Mouse (Mus musculus) cerebellum, postnatal 10 days (tissue): ENCODE results near the gene Fmn2.

Experiments
- DNase-seq, 2 experiments: peaks; one replicate each; pipeline ENCODE4 v3.0.0; 2021; ENCODE audit warnings: mixed read lengths in 2 of 2

The Fmn2 gene

GRCm38 (mm10) chr1:174557841-174558240 is 56.2 kb downstream of the Fmn2 start:
- no peak for DNase-seq

GRCm38 (mm10) chr1:174558488-174558887 is 56.9 kb downstream of the Fmn2 start:
- no peak for DNase-seq

GRCm38 (mm10) chr1:174564561-174564960 is 62.9 kb downstream of the Fmn2 start:
- DNase-seq, result peak in 1 of 2 experiments; percentile 9

GRCm38 (mm10) chr1:174568609-174569008 is 67.0 kb downstream of the Fmn2 start:
- DNase-seq, result no peak

DNA sequence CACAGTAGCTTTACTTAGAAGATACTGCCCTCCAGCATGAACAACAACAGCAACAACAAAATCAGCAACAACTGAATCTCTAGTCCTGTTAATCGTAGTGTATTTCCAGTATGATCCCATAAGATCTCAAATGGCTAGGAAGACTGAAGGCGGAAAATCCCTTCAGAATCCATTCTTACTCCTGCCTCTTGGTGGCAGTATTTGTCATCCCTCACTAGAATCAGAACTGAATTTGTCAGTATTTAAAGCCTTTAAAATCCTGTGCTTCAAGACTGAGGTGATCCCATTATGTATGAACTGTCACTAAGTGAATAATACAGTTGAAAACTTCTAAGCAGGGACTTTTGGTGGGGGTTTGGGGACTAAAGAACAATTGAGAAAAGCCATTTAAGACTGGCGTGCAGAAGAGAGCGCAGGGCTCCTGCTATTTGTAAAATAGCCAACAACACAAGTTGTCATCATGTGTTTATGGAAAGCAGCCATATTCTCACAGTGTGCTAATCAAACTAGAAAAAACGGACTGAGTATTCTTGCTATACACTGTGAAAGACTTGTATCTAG is 90.9 kb downstream of the Fmn2 start:
- DNase-seq, result peak; percentile 21 to 50

GRCm38 (mm10) chr1:174594989-174595388 is 93.4 kb downstream of the Fmn2 start:
- DNase-seq, result peak; percentile 74 to 83

- DNase-seq, result no peak
These were observed 95.9 kb downstream of the Fmn2 start for GRCm38 (mm10) chr1:174597495-174597894.

DNA sequence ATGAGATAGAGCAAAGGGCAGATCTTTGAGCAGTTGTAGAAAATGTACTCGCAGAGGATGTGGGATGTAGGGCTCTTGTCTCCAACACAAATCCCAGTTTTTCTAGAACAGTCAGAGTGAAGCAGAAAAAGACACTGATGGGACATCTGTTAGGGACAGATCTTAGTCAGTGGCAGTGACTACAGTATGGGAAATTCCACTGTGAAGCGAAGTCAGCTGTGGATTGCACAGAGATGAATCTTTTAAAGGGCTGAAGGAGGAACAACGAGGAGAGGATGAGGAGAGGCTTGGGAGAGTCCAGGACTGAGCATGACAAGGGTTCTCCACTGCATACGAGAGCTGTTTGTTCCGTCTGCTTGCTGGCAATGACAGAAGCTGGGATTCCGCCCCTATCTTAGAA is 96.6 kb downstream of the Fmn2 start:
- no peak for DNase-seq

GRCm38 (mm10) chr1:174600041-174600440 is 98.4 kb downstream of the Fmn2 start:
- no peak for DNase-seq

DNA sequence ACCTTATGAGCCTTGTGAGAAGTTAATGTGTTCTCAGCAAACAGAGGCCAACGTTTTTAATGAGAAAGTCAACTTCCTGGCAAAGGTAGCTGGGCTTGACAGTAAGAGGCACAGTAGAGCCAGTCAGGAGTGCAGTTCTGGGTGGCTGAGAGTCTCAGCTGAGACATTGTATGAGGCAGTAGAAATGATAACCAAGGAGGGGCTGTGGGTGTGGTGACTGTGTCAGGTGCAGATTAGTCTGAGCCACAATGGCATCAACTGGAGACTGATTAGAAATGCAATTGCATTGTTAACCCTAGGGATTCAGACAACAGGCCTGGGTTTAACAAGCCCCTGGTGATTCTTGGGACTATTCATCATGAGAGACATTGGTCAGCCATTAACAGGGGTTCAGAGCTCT is 99.0 kb downstream of the Fmn2 start:
- DNase-seq, result no peak

DNA sequence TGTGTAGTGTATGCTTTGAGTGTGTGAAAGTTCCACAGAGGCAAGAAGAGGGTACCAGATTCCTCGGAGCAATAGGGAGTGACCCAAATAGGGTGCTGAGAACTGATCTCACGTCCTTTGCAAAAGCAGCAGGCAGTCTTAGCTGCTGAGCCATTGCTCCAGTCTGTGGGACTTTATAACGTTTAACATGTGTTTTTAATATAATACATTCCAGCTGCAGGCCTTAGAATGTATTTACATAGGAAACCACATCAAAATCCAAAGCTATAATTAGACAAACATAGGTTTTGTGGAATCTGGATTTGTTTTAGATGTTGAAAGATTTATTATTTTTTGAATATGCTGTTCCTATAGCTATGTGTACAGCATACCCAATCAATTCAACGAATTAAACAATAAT is 115.7 kb downstream of the Fmn2 start:
- DNase-seq, result no peak

GRCm38 (mm10) chr1:174621512-174621911 is 119.9 kb downstream of the Fmn2 start:
- no peak for DNase-seq

DNA sequence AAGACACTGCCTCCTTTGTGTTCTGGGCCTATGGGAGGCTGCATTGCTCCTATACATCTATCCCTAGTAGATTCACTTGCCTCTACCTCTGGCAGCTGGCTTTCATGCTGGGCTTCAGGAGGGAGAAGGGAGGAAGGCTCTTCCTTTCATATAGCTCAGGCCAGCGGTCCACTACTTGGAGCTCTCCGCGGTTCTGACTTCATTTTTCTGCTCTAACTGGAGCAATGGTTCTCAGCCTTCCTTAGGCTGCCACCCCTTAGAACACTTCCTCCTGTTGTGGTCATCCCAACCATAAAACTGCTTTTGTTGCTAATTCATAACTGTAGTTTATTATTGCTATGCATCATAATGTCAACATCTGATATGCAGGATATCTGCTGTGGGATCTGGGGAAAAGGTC is 121.4 kb downstream of the Fmn2 start:
- no peak for DNase-seq

- DNase-seq, result no peak
These were observed 128.4 kb downstream of the Fmn2 start for GRCm38 (mm10) chr1:174630074-174630473.

- DNase-seq, result no peak
These were observed 134.7 kb downstream of the Fmn2 start for GRCm38 (mm10) chr1:174636291-174636690.

DNA sequence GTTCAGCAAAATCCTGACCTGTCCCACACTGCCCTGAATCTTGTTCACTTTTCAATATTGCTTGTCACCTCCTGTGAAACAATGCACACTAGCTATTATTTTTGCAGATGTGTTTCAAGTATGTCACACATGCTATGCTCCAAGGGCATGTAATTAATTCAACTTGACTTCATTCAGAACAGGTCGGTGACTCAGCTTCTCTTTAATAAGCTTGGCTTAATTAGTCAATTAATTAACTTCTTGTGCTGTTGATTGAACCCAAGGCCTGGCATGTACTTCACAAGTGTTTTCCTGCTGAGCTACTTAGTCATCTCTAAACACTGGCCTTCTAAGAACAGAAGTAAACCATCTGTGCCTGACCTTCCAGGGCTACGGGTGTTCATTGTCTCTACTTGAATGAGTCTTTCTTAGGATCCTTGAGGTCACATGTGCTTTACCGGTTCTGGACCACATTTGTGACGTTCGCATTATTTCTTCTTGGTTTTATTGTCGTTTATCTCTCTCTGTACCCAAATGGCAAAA is 136.0 kb downstream of the Fmn2 start:
- DNase-seq, result no peak

DNA sequence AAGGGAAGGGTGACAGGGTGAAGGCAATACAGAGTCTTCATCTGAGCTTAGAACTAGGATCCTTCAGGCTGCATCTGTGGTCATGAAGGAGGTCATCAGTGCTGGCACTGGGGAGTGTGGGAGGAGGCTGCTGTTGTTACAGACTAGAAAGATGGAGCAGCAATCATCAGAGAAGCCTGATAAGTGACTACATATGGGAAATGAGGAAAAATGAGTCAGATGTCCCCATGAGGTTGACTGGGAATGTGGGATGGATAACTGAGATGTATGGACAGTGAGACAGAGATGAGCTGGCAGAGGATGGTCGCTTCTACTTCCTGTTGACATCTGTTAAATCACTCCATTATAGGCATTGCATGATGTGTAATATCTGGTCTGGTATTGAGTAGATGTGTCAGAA is 139.3 kb downstream of the Fmn2 start:
- DNase-seq, result no peak

- DNase-seq, result no peak
These were observed 141.9 kb downstream of the Fmn2 start for GRCm38 (mm10) chr1:174643431-174644010.

- DNase-seq, result no peak
These were observed 147.8 kb downstream of the Fmn2 start for GRCm38 (mm10) chr1:174649421-174649826.

DNA sequence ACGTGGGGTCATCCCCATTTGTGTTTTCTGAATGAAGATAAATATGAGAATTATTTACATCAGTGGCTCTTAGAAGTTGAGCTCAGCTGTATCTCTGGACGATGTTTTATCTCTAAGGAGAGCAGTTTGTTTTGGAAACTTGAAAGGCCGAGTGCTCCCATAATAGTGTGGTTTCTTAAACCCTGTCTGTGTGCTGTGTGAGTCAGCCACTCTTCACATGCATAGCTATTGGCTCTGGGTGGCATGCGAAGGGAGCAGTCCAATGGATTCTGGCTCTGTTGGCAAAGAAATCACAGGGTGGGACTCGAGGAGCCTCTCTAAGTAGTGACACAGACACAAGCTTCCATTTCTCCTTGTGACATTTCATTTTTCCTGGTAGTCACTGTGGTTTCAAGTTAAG is 152.9 kb downstream of the Fmn2 start:
- DNase-seq, result no peak

- no peak for DNase-seq
These were observed 153.7 kb downstream of the Fmn2 start for GRCm38 (mm10) chr1:174655354-174655753.

DNA sequence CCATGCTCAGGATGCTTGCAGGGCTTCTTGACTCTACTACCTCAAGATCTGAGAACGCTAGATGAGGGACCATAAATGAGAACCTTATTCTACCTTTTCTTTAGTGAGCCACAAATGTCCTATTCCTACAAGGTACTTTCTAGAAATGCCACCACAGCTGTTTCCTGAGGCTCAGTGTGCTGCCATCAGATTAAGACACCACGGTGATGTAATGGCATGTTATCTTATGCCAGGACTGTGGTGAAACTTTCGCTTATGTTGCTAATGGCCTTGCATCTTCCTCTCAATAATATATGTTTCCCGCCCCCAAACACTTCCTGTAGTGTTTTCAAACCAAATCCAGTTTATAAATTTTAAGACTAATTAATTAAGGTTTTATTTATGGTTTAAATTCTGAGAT is 154.9 kb downstream of the Fmn2 start:
- DNase-seq, result no peak

- DNase-seq, result no peak
These were observed 158.0 kb downstream of the Fmn2 start for GRCm38 (mm10) chr1:174659459-174660223.

- no peak for DNase-seq
These were observed 163.5 kb downstream of the Fmn2 start for GRCm38 (mm10) chr1:174665116-174665515.
